Mouse (Mus musculus): ENCODE data around the gene Akain1. TPM values are rescaled to one million over a fixed set of nuclear protein-coding genes. Genes with fewer than 3 reads are reported as not detected.

Gene Akain1
- total RNA-seq (2014; fragmentation: Nextera tagmentation) (not detected in 2 replicates), total RNA-seq (2017) (not detected in 2 replicates)

DNA sequence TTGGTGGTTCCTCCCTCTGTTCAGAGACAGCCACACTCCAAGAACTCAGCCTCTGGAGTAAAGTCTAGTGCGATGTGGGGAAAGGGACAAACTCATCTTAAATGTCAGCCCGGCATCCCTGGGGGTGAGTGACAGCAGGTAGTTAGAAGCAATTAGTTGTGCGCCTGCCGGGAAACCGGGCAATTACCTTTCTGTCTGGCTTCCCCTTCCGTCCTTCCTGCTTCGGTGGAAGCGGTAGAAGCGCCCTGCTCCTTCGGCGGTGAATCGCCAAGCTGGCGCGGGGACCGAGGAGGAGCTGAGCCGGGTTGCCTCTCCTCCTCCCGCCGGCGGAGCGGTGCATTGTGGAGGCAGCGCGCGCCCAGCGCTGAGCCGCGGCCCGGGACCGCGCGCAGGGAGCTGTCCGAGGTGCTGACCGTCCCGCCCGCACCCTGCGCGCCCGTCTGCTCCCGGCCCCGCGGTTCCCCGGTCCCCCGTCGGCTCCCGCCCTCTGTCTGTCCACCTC, at the start of gene Akain1:
Gene Akain1 (plus strand): TSS at position 337 of the 502 bp plus-strand sequence.
- ATAC-seq (replicated peaks; ENCODE audit: poor library complexity, severe bottlenecking) = peak; percentile 96

DNA sequence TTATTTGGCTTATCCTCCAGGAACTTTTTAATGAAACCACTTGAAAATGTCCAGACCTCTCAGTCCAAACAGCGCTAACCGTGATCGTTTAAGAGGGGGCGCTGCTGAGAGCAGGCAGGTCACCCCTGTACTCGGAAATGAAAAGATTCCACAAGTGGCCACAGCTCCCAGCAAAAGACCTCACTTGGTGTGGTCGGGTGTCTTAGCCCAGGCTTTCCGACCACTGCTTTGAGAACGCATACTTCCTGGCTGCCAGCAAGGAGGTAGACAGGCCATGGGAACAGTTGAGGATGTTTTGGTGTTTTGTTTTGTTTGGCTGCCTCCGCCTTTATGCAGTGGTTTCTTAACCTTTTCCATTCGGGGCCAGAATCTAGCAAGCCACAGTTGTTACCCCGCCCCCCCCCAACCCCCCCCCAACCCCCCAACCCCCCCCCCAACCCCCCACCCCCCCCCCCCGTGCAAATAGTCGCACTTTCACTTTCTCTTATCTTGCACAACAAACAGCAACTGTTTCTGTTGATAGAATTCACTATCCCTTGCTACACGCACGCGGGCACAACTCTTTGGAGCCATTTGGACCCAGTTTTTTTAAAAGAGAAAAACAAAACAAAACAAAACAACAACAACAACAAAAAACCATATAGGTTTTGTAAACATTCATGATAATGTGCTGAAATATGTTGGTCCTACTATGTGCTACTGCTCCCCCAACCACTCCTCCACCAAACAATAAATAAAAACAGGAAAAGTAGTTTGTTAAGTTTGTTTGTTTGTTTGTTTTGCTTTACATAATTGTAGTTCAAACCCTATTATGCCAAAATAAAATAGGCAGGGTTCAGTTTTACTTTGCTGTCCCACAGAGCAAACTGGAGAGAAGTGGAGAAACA, 42.7 kb upstream of the Akain1 start:
- ATAC-seq (replicated peaks; ENCODE audit: poor library complexity, severe bottlenecking) = peak; percentile 88

DNA sequence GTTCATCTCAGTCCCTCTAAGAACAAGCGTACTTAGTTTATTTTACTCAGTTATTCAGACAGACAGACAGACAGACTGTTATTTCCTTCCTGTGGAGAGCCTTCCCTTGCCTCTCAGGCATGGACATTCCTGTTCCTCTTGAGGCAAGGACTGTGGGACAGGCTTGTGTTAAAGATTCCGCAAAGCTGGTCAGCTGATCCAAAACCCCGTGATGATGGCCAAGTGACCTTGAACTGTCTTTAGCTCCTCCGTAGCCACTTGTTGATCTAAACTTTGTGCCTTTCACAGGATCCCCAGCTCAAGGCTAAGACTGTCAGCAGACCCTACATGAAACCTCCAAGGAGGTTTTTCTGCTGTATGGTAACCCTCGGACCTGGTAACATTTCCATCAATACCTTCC, 42.0 kb upstream of the Akain1 start:
- ATAC-seq (replicated peaks; ENCODE audit: poor library complexity, severe bottlenecking) = 0 out of 2 replicates have a peak, but pooled peaks have one; percentile 10

DNA sequence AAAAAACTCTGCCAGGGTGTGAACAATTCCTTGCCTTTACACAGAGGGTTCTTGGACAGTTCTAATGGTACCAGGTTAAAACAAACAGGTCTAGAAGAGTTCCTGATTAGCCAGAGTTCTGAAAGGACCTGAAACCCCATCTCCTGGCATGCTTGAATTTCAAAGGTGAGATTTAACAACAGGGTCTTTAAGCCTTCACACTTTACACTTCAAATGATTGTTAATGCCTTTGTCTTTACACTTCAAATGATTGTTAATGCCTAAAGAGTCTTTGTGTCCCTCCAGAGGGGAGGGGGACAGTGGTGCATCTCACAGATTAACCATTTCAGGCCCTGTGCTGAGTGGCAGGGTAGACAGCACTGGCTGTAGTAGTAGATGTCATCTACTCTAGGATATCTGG, 41.0 kb upstream of the Akain1 start:
- no peak for ATAC-seq (replicated peaks; ENCODE audit: poor library complexity, severe bottlenecking)

DNA sequence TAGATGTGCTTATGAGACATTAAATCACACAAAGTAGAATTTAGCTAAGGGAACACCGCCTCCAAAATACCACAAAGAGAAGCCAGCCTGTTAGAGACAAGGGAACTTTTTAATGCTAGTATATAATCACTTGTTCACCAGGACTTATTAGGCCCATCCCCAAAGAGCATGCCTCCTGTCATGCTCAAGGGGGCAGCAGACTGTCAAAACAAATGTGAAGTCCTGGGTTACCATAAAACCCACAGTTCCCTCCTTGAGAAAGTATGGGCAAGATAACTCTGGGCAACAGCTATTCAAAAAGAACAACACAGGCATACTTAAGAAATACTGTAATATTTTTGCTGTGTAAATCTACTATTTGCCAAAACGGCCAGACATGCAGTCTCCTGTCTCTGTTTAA, 38.0 kb upstream of the Akain1 start:
- peak; percentile 78 for ATAC-seq (replicated peaks; ENCODE audit: poor library complexity, severe bottlenecking)

DNA sequence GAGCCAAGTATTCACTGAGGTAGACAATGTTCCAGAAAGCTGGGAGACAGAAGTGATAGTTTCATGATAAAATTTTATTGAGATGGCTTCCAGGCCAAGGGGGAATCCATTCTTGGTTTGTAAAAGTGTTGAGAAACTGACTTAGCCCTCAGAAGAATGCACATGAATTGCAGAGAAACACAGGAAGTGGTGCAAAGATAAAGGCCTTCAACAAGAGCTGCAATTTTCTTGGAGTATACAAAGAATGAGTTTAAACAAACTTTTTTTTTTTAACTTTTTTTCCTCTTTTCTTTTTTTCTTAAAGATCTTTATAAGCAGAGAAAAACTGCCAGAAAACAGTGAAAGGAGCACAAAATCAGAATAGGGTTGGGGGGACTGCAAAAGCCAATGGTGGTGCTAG, 23.0 kb upstream of the Akain1 start:
- ATAC-seq (replicated peaks; ENCODE audit: poor library complexity, severe bottlenecking) = no peak

DNA sequence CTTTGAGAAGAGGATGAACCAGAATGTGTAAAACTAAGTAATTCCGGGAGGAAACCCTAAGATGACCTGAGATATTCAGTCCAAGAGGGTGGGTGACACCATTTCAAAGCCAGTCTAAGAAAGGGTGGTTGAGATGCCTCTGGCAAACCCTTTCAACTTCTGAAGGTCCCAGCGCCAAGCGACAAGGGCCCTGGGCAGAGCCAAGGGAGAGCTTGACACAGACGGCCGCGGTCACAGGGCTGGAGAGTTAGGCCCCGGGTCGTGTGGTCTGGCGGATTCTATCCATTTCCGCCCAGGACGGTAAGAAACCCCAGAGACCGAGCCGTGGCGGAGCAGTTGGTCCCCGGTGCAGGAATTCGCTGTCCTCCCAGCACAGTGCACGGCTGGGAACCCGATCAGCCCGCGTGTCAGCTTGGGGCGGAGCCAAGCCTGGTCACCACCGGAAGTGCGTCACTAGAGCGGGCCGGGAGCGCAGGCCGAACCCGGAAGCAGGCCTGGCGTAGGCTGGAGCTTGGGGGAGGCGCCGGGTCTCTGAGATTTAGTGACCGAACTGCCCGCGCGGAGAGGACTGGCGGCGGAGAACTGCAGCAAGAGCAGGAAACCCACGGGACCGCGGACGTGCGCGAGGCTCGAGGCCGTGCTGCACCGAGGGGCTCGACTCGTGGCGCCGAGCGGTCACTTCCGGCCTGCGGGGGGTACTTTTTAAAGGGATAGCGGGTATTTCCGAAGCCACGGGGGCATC, 22.0 kb upstream of the Akain1 start:
- peak; percentile 88 for ATAC-seq (replicated peaks; ENCODE audit: poor library complexity, severe bottlenecking)

DNA sequence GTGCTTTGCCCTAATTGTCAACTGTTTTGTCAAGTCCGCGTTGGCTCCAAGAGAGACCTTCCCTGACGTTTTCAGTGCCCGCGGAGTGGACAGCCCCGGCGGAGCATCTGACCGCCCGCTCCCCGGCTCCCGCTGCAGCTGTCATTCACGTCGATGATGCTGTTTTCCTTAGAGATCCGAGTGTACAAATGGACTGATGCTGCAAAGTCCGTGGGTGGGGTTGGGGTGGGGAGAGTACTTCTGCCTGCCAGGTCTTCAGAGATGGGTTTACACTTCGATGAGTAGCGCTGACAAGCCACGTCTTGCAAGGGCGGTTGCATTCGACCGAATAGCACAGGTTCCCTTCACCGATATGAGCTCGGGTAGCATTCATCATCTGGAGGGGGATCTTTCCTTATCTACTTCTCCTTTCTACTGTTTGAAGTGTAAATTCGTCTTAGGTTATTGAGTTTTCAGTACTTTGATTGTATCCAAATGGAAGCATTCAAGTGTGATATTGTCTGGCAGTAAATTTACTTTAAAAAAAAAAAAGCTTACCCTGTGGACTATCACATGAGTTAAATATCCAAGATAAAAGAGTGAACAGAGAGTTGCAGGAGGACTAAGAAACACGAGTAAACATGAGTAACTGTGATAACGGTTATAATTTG, 21.3 kb upstream of the Akain1 start:
- peak; percentile 12; the same call in 1 of the 2 replicates for ATAC-seq (replicated peaks; ENCODE audit: poor library complexity, severe bottlenecking)

DNA sequence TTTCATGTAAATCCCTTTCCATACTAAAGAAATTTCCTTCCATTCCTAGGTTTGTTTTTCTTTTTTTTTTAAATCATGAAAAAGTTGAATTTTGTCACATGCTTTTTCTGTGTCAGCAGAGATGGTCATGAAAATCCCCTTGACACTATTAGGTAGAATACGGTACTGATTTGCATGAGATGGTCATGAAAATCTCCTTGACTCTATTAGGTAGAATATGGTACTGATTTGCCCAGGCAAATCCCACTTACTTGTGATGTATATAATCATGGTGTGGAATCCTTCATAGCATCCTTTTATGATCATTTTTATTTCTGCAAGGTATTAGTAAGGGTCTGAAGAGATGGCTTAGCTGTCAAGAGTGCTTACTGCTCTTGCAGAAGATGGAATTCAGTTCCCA, 17.5 kb upstream of the Akain1 start:
- ATAC-seq (replicated peaks; ENCODE audit: poor library complexity, severe bottlenecking) = no peak

DNA sequence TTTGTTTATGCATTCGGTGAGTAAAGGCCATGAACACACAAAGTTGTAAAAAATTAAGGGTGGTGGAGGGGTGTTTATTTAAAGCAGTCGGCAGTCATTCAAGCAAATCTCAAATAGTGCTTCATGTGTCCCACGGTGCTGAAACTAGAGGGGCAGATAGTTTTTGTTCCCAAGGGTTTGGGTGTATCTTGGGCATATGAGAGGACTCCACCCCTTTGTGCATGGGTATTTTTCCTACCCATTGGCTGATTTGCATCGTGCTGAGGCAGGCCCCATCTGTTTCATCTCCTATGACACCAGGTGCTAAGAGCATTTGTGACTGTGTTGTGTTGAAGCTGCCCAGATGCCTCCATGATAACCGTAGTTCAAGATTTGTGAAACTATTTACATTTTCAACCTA, 1.3 kb upstream of the Akain1 start:
- no peak for ATAC-seq (replicated peaks; ENCODE audit: poor library complexity, severe bottlenecking)

DNA sequence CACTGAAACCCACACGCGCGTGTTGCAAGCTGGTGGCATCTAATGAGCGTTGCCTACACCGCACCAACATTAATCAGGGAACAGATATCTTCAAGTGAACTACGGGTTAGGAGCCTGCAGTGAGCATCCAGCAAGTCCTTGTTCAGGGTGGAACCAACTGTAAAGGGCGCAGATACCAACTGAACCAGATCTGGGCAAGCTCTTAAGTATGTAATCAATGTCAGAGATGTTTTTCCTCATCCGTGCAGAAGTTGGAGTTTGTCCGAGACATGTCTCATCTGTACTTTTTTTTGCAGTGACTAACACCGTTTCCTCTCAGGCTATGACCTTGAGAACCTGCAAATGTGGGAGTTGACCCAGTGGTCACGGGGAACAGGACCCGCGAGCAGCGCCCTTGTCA, 640 bp upstream of the Akain1 start:
- ATAC-seq (replicated peaks; ENCODE audit: poor library complexity, severe bottlenecking) = no peak

DNA sequence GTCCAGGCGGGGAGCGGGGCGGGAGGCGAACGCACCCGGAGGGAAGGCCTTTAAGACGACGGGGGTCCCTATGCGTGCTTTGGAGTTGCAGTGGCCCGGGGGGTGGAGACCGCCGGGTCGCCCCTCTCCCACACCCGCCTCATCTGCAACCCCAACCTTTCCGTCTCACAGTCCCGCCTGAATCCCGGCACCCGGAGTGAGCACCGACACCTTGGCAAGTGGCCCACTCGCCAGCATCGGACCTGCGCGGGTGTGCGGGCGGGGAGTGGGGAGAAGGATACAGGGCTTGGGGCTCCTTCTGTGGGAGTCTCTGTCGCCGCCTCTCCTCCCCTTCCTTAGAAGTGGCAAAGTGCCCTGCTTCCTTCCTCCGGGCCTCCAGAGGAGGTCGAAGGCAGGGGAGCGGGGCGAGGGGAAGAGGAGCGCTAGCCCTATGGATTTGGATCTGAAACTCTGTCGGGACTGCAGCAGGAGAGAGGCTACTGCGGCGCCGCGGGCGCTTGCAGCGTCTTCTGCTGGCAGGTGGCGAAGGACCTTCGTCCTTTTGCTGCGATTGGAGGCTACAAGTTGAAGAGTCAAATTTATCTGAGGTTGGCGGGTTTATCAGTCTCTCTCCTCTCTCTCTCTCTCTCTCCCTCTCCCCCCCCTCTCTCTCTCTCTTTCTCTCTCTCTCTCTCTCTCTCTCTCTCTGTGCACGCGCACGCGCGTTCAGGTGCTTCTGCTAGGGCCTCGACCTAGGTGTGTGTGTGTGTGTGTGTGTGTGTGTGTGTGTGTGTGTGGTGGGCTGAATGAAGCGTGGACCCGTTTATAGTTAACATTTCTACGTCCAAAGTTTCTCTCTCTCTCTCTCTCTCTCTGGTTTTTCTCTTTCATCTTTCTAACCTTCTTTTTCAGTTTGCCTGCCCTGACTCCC, 700 bp downstream of the Akain1 start:
- peak; percentile 13 for ATAC-seq (replicated peaks; ENCODE audit: poor library complexity, severe bottlenecking)

DNA sequence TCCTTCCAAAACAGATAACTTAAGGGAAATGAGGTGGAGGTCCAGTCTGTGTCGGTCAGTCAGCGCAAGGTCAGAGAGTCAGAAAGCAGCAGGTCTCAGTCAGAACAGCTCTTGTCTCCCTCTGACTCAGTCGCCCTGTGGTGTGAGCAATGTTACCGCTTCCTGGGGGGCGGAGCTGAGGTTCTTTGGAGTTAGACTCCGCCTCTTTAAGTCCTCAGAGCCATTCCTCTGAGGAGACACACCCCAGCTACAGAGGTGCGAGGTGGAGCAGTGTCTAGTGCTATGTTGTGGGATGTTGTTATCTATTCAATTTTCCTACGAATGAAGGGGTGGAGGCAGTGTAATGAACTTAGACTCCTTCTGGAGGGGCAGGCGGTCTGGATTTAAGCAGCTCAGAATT, 1.9 kb downstream of the Akain1 start:
- peak; percentile 28 for ATAC-seq (replicated peaks; ENCODE audit: poor library complexity, severe bottlenecking)

DNA sequence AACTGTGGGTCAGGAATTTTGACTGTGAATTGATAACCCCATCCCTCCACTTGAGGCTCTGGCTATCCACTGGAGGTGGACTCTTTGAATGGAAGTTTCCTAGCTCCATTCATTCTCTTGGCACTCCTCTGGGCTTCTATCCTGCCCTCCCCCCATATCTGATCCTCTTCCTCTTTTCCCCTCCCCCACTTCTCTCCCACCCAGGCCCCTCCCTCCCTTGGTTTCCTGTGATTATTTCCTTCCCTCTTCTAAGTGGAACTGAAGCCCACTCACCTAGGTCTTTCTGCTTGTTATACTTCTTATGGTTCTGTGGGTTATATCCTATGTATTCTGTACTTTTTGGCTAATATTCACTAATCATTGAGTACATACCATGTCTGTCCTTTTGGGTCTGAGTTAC, 9.6 kb downstream of the Akain1 start:
- ATAC-seq (replicated peaks; ENCODE audit: poor library complexity, severe bottlenecking) = peak; percentile 53

DNA sequence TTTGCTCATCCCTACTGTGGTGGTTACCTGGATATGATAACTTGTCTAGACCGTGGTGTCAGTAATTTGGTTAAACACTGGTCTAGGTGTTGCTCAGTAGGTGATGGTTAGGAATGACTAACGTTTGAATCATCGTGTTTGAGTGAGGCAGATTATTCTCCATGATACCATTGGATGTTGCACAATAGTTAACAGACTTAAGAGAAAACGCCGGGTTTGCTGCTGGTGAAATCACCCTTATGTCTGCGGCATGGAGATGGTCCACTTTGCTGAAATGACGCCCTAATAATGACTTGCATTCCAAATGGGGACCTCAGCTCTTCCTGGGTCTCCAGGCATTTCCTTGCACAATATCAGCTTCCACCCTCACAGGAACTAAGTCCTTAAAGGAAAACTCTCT, 22.6 kb downstream of the Akain1 start:
- 0 out of 2 replicates have a peak, but pooled peaks have one; percentile 12 for ATAC-seq (replicated peaks; ENCODE audit: poor library complexity, severe bottlenecking)

DNA sequence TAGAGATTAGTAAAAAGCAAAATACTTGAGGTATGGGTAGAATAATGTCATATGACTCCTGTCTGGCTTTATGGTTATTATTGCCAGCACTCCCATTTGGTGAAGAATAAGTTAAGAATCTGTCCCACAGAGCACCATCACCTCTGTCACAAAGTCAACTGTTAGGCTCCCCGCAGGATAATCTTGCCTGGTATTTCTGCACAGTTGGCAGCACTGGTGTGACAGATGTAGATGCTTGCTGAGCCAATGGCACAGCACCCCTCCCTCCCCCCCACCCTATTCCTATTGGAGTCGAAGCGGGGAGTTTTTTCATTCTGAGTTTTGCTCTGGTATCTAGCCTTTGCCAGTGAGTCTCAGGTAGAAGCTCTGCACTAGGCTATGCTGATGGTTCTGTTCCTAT, 23.9 kb downstream of the Akain1 start:
- no peak for ATAC-seq (replicated peaks; ENCODE audit: poor library complexity, severe bottlenecking)

DNA sequence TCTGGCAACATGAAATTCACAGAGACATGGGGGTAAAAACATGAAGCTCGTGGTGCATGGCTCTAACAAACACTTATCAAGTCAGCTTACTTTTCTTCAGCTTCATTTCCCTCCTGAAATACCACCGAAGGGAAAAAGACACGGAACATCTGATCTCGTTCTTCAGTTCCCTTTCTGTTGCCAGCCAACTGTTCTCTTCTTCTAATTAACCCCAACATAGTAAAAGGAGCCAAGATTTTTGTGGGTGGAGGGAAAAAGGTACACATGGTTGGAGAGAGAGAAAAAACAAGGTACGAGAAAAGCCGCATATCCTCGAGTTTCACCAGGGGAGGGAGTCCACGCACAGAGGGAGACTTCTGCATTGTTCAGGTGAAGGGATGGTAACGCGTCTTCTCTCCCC, 32.0 kb downstream of the Akain1 start:
- ATAC-seq (replicated peaks; ENCODE audit: poor library complexity, severe bottlenecking) = no peak

DNA sequence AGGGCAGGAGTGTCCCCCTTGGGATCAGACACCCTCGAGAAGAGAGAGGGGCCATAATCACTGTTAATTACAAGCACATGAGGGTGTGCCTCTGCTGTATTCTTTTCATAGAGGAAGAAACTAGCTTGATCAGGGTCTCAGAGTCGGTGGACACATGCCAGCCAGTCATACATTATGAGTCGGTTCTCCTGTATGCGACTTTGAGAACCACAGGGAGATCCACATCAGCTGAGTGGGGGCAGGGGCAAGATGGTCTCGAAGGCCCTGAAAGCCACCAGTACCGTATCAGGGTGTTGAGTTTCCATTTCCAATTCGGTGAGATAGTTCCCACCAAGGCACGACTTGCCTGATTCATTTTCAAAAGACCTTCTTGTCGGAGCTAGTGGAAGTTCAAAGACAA, 33.3 kb downstream of the Akain1 start:
- no peak for ATAC-seq (replicated peaks; ENCODE audit: poor library complexity, severe bottlenecking)

DNA sequence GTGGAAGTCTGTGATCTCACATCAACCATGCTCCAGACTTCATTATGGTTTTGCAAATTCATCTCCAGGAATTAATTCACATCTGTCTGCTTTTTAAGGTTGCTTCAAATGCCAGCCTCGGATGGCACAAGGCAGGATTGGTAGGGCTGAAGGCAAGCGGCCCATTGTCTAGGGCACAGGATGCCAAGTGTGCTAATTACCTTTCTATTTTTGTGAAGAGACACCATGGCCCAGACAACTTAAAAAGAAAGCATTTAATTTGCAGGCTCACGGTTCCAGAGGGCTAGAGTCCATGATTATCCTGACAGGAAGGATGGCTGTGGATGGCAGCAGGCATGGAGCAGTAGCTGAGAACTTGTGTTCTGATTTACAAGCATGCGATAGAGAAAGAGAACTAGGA, 35.0 kb downstream of the Akain1 start:
- ATAC-seq (replicated peaks; ENCODE audit: poor library complexity, severe bottlenecking) = no peak

DNA sequence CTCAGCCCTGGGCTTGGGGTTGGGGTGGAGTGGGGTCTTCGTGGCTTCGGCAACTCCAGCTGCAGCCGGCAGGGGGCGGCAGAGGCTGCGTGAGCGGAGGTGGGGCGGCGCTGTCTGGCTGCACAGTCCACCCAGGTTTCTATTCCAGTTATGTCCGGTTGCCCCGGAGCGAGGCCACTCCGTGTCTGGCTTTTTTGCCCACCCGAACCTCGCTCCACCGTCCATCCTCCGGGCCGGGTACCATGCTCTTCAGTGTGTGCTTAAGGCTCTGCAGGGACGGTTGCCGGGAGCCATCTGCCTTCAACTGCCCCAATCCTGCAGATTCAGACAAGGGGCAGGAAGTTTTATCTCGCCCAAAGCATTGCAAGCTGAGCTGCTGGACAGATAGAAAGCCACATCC, 36.3 kb downstream of the Akain1 start:
- ATAC-seq (replicated peaks; ENCODE audit: poor library complexity, severe bottlenecking) = peak; percentile 98
